Mouse (Mus musculus) urinary bladder, adult 18-20 months (tissue): ENCODE results near the gene Ccnd2.

Experiments used
- DNase-seq, 2 experiments: peaks; one replicate each; pipeline ENCODE4 v3.0.0; 2022; ENCODE audit warnings: low spot score in 2 of 2, mixed read lengths in 2 of 2

The Ccnd2 gene

DNA sequence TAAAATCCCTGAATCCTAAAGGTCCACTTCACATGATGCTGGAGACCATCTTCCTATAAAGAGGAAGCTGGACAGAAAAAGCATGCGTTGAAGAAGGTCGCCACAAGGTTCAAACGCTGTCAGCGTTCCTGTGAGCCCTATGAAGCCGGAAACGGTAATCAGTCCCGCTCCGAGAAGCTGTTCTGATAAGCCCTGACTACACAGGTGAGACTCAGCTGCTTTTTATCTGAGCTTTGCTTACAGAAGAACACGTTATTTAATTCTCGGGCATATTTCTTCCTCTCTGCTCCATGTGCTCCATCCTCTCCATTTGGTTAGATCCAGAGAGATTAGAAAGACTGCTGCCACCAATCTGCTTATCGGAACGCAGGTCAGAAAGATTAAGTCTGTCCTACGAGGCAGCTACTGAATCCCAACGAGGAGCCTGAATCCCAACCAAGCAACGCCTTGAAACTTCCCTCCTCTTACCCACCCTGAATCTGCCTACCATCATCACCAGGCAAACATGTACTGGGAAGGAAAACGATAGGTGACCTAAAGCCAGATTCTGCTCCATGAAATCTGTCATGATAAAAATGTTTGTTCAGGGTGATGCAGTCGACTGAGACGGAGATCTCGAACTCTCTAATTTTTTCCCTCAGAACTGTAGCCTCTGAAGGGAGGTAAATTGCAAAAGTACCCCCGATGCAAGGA lies 43.5 kb downstream of the Ccnd2 start:
- DNase-seq, result no peak

DNA sequence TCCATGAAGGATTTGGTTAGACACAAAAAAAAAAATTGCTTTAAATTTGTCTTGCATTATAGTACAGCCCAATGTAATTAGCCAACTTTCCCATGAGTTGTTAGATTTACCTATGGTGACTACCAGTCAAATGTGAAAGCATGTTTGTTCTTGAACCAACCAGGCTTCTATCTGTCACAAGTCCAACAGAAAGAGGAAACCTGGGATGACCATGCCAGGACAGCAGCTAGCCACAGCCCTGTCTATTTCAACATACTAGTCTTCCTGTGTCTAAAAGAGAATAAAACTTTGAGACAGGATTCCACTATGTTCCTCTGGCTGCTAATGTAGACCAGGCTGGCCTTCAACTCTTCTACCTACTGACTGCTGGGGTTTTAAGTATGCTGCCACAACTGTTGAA lies 44.6 kb downstream of the Ccnd2 start:
- DNase-seq, result no peak

DNA sequence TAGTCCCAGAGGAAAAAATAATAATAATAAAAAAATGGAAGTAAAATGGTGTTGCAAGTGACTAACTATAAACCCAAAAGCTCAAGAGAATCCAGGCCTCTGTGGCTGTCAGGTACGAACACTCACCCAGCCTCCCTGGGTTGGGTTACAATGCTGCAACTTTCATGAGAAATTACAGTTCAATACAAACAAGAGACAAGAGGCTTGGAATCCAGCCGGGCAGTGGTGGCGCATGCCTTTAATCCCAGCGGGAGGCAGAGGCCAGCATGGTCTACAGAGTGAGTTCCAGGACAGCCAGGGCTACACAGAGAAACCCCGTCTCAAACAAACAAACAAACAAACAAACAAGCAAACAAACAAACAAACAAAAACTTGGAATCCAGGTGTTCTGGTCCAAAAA lies 45.3 kb downstream of the Ccnd2 start:
- DNase-seq, result no peak

DNA sequence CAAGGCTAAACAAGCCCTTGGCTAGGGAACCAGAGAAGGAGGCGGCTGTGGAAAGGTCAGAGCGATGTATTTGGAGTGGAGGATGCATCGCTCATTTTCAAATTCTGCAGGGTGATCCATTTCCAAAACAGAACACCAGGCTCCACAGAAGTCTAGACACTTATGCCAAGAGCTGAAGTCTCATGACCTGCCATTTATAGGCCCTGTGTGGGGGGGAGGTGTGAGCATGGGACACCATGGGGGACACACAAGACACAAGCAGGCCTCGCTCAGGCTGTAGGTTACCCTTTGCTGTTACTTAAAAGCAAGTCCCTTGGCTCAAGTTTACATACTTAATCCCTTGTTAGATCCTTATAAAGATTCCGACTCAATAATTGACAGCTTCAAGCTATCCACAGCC lies 45.8 kb downstream of the Ccnd2 start:
- no peak for DNase-seq

DNA sequence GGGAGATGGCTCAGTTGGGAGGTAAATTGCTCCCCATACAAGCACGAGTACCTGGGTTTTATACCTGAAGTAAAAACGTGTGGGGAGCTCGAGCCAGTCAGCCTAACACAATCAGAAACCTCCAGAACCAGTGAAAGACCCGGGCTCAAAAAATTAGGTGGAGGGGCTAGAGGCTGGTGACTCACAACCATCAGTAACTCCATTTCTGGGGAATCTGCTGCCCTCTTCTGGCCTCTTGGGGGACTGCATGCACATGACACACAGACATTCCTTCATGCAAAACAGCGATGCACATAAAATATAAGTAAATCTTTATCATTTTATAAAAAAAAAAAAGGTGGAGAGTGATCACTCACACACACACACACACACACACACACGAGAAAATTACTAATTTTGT lies 46.9 kb downstream of the Ccnd2 start:
- no peak for DNase-seq

DNA sequence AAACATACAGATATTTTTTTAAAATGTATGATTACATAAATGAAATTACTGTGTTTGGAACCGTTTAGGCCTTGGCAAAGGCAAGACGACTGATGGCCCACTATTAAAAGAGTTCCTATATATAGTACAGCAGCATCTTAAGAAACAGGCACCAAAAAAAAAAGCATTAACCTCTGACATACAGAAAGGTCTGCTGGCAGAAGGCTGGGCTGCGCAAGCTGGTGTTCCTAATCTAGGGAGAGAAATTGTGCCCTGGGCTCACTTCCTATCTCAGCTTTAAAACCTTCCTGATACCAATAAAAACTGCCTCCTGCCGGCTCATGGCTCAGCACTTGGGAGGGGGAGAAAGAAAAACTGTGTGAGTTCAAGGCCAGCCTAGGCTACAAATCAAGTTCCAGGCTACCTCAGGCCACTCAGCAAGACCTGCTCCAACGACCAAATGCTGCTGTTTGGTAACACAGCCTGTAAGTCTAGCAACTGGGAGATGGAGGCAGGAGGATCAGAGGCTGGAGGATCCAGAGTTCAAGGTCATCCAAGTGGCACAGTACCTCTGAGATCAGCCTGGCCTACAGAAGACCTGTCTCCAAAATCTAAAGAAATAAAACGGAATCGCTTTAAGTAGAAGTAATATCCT lies 47.5 kb downstream of the Ccnd2 start:
- DNase-seq, result no peak

DNA sequence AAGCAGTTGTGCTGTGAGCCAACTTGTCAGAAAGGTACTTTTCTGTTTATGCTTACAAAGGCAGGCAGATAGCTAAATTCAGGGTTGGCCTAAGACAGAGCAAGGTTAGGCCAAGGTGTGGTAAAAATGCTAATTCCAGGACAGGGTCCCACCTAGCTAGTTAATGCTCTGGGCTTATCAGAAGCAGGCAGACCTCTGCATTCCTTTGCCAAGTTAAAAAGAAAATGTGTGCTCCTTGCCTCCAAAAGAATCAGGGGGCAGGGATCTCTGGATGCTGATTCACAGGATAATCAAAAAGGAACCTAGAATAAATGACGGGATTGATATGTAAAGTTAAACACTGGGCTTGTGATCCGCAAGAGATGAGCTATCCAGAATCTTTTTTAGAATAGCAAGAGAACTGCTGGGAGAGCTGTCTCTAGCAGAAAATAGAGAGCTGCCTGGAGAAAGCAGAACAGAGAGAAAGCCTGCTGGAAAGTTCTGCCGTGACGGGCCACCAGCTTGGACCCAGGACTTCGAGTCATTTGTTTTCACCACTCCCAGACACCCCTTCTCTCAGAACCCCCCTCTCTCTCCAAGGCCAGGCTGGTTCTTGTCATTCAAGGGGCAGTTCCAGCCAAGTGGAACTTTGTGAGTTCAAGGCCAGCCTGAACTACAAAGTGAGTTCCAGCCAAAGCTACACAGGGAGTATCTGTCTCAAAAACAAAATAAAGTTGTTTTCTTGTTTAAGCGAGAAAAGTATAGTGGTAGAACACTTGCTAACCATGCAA lies 48.3 kb downstream of the Ccnd2 start:
- DNase-seq, result no peak

DNA sequence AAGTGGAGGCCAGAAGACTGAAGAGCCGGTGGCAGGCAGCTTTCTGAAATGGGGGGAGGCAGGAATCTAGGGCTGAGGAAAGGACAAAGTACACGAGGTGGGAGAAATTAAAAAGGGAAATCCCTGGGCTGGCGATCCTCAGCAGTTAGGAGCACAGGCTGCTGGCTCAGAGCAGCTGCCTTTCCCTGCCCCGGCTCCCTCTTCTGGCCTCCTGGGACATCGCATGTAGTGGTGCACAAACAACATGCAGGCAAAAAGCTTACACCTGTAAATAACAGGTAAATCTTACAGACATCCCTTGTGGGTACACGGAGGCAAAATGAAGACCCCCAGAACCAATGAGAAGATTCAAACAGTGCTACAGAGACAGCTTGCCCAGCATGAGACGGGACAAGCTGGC lies 57.4 kb downstream of the Ccnd2 start:
- DNase-seq, result no peak

DNA sequence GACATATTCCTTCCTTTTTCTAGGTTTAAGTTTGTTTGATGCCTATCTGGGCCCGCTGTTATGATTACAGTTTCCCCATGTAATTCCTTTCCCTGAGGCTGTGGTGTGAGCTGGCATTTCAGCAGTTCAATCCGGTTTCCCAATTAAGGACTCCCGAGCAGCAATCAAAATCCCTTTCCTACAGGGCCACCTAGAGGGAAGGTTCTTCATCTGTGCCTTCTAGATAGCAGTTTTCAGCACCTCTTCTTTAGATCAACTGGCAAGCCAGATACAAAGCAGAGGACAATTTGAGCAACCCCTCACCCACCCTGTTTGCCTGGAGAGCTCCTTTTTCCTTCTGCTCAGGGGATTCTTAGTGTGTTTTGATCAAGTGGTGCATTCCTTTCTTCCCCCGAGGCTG lies 65.3 kb downstream of the Ccnd2 start:
- no peak for DNase-seq

DNA sequence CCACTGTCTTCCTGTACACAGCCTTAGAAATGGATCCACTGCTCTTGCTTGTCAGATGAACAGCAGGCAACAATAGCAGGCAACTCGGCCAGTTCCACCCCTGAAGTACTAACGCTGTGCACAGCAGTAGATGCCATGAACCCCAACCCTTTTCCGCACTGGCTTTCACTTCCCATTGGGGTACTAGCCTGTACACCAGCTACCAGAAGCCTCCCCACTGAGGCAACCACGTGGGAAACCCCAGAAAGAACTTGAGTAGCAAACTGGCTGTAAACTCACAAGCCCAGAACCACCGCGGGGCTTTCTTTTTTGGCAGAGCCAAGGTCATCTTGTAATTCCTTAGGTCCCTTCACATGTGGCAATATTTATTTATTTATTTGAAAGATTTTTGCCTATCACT lies 70.2 kb downstream of the Ccnd2 start:
- no peak for DNase-seq

DNA sequence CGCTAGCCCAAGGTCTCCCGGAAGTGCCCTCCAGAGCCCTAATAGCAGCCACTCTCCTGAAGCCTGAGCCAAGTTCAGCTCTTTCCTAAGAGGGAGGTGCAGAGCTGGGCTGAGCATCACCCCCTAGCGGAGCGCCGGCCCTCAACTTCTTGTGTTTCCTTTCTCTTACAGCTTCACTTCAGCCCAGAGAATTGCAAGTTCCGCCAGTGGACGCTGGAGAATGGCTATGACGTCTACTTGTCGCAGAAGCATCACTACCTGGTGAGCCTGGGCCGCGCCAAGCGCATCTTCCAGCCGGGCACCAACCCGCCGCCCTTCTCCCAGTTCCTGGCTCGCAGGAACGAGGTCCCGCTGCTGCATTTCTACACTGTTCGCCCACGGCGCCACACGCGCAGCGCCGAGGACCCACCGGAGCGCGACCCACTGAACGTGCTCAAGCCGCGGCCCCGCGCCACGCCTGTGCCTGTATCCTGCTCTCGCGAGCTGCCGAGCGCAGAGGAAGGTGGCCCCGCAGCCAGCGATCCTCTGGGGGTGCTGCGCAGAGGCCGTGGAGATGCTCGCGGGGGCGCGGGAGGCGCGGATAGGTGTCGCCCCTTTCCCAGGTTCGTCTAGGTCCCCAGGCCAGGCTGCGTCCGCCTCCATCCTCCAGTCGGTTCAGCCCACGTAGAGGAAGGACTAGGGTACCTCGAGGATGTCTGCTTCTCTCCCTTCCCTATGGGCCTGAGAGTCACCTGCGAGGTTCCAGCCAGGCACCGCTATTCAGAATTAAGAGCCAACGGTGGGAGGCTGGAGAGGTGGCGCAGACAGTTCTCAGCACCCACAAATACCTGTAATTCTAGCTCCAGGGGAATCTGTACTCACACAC lies 71.9 kb downstream of the Ccnd2 start:
- DNase-seq, result peak in 1 of 2 experiments; percentile 20
